Mouse (Mus musculus) thymus, postnatal 4 days (tissue): ENCODE data around the gene Esd.

Experiments
- DNase-seq: peaks from one replicate; pipeline ENCODE4 v3.0.0; 2021

Esd gene

DNA sequence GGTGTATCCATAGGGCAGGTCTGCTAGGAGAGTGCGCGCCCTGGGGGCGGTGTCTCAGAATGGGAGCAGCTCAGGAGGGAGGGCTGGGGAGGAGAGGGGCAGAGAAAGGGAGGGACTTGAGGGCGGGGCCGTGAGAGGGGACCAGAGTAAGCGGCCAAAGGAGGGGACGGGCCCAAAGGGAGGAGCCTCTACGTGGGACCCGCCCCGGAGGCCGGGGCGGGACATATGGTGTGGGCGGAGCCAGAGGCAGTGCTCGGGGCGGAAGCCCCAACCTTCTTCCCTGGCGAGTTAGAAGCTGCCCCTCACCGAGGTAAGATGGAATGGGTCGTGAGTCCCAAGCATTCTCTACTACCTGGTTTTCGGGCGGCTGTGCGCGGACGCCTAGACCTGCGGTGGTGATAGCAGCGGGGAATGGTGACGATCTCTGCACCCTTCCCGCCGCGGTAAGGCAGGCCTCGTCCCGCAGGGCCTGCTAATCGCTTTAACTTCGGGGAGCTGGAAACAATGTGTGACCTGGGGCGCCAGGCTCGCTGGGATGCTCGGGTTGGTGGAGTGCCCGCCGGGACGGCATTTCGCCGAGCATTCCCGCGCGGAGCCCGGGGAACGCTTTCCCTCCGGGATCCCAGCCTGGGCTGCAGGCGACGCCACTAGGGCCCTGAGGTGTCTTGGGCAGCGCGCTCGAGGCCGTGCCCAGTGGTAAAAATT lies at the start of gene Esd:
Esd (plus strand) TSS at position 219 of the 705 bp plus-strand sequence.
- peak; percentile 95 for DNase-seq

DNA sequence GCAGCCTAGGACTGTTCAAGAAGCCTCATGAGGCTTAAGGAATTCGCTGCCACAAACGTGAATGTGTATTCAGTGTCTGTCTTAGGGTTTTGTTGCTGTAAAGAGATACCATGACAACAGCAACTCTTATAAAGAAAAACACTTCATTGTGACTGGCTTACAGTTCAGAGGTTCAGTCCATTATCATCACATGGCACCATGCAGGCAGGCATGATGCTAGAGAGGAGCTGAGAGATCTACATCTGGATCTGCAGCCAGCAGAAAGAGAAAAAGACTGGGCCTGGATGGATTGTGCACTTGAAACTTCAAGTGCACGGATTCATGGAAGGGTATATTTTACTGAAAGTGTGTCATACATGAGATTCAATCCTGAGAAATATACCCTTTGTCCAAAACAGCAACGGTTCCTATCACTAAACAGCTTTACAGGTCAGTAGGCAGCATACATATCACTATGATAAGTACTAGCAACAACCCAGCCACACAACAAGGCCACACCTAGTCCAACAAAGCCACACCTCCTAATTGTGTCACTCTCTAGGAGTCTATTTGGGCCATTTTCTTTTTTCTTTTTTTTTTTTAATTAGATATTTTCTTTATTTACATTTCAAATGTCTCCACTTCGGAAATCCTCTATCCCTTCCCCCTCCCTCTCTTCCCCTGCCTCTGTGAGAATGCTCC lies 47.7 kb upstream of the Esd start:
- DNase-seq = no peak

DNA sequence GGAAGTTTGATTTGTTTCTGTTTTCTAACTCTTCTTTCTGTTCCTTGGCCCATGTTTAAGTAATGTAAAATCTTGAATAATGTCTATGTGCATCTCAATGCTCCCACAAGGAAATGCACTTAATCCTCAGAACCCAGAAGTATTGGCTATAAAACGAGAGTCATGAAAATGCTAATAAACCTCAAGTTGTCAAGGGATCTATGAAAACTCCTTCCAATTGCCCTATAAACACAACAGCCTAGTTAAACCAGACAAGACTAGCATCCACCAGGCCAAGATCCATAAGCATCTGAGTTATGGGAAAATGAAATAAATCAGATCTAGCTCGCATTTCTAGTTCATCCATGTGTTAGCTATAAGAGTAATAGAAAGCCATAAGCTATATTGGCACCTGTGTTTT lies 40.1 kb upstream of the Esd start:
- no peak for DNase-seq

DNA sequence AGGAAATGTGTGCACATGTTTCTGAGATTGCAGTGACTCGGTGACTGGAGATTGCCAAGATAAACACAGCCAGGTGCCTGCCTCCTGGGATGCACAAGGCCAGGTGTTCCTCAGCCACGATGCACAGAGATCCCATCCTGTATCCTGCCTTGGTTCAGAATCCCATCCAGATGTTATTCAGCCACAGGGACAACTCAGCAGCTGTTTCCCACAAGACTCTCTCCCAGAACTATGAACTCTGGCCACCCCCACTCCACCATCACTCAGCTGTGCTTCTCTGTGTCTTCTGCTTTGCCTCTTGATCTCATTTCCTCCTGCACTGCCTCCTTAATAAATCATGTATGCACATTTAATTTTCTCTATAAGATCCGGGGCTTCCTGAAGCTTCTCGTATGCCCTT lies 35.3 kb upstream of the Esd start:
- no peak for DNase-seq

DNA sequence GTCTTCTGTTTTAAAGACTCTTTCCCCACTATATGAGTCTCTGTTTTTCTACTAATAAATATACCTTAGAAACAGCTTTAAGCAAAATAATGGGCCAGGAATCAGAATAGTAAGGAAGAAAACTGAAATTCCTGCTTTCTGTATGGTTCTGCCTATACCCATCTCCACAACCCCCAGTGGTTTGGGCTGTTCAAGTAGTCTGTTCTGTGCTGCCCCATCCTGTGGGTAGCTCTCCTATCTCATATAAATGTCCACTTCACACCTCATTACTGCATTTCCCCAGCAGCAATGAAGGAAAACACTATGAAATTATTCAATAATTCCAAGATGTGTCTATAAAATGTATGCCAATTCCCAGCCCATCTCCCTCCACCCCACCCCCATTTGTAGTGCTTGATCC lies 34.7 kb upstream of the Esd start:
- no peak for DNase-seq

DNA sequence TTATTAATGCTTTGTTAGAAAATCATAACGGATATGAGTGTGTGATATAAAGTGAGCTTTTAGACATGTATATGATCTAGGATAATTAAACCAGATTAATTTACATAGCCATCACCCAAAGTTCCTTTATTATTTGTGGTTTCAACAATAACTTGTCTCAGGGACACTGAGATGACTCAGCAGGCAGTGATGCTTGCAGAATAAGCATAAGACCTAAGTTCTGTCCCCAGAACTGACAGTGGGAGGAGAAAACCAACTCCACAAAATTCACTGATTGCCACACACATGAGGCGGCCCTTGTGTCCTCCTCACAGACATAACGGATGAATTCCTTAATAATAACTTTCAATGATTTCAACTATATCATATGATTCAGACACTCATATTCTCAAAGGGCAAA lies 32.9 kb upstream of the Esd start:
- DNase-seq = no peak

DNA sequence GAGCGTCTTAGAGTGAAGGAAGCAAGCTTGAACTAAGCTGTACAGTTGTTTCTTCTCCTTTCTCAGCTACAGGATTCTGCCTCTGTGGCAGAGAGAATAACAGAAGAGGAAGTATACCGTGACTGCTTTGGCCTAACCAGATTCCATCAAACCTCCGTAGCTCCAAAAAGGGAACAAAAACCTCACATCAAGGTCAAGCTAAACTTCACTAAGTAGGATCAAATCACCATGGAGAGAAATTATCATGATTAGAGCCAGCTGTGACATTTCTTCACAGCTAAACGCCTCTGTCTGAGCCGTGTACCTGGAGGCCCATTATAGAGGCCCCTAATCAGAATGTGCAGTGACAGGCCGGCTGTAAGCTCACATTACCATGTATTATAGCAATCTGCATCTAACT lies 28.2 kb upstream of the Esd start:
- DNase-seq = no peak

DNA sequence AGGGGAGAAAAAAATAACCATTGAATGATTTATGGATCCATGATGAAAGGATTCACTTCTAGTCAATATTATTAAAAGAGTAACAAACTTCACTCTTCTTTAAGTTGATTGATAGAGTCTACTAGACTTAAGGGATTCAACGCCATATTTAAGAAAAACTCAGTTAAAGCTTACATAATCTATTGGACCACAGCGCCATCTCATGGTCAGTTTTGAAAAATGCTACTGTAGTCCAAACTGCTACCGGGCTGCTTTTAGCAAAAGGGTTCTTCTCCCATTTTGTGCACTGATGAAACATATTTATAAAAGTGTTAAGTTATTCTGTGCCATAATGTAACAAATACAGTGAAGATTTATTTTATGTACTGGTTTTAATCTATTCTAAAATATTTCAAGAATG lies 23.0 kb upstream of the Esd start:
- peak; percentile 46 for DNase-seq

DNA sequence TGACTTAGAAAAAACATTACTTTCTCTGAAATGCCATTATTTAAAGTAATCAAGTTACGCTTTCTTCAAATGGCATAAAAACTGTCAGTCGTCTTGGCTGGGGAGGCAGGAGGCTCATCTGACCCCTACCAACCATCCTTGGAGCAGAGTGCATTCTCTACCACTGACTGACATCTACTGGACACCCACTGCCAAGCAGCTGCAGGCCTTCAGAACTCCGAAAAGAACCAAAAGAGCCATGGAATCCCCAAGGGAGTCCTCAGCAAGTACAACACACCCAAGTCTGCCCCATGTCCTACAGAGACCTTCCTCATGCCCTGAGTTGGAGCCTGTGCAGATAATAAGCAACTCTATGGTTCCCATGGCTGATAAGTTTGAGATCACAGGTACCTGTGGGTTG lies 8.6 kb upstream of the Esd start:
- no peak for DNase-seq

DNA sequence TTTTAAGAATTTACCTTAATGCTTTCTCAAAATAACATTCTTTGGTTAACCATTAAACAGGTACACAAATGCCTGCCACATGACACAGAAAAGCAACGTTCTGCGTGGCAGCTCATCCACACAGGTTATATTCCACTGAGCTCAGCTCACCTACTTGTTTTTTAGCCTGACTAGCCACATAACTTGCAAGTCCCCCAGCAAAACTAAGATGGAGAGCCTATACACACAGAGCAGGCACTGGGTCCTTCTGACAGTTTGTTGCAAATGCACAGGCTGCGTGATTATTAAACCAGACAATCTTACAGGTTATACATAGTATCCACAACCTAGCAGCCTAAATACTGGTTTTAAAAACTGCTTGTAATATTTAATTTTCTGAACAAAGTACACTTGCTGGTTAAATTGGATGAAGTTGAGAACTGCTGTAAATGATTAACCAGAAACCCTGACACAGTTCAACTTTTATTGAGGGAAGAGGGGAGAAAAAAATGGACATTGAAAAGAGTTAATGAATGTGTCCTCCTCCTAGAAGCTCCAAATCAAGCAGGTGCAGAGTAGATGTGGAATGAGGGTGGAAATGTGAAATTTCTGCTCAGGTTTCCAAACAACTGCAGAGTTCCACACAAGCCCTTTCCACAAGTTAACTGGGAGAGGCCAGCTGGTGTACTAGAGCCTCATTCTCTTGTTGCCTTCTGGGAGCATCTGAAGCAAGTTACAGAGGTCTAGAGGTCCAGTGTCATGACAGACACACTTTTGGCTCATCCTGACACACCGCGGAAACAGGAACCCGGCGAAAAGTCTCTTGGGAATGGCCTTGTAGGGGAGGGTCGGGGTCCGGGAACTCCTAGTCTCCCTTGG lies 647 bp upstream of the Esd start:
- DNase-seq = no peak

DNA sequence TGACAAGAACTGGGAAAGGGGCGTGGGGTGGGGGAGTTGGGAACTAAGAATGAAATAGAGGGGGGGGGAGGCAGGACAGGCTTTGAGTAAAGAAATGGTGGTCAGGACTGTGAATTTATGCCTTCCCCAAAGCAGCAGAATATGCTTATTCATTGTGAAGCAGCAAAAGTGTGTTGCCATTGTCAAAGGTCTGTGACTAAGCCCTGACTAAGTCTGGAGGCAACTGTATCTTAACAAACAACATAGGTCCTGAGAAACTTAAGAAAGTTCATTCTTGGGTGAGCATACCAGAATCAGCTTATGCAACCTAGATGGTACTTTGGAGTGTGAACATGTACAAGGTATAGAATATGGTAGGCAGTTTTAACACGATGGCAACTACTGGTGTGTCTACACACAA lies 1.3 kb downstream of the Esd start:
- DNase-seq = no peak

DNA sequence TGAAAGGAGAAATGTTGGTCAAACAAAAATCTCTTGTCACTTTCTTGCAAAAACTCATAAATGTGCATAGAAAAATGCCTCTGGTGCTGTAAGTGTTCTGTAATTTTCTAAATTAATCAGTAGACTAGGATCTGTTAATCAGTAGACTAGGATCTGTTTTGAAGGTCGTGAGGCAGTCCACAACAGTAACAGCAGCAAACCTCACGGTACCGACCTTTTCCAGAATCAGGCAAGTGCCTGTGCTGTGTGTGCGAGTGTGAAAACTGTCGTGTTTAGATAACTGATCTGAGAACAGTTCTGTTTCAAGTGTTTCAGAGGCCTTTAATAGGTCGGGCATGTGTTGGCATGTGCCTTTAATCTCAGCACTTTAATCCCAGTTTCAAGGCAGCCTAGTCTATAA lies 3.4 kb downstream of the Esd start:
- DNase-seq = no peak

DNA sequence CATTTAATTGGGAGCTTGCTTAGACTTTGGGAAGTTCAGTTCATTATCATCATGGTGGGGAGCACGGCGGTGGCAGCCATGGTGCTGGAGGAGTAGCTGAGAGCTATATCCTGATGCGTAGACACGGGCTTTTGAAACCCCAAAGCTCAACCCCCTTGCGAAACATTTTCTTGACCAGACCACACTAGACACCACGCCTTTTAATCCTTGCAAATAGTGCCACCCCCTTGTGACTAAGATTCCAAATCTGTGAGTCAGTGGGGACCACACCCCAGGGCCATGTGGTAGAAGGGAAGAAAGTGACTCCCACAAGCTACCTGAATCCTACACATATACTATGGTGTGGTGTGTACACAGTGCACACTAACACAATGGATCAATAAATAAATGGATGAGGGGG lies 4.8 kb downstream of the Esd start:
- DNase-seq = no peak

DNA sequence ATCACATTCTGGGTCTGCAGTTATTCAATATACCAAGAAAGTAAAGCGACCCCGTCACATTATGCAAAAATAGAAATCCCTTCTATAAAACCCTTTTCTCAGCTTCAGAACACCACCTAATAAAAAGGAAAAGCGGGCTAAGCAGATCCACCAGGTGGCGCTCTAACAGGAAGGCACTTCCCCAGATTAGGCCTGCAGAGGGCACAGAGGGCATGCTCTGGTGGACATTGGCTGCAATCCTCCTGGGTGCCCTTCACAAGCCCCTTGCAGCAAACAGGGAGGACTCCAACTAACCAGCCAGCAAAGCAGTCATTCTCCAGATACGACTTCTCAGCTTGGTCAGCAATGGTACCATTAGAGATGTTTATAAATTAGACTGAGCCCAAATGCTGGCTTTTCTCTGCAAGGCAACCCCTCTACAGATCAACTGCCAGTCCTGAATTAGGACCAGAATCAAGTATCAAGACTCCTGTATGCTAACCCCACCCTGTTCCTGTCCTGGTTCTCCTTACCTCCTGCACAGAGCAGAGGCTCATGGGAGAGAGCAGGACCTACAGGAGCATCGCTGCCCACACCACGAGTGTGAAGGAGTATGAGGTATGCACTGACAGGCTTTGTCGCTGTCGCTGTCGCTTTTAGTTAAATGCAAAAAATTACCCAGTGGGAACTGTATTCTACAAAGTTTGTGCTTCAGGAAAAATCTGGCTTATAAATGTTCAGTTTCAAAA lies 32.3 kb downstream of the Esd start:
- DNase-seq = peak; percentile 92

DNA sequence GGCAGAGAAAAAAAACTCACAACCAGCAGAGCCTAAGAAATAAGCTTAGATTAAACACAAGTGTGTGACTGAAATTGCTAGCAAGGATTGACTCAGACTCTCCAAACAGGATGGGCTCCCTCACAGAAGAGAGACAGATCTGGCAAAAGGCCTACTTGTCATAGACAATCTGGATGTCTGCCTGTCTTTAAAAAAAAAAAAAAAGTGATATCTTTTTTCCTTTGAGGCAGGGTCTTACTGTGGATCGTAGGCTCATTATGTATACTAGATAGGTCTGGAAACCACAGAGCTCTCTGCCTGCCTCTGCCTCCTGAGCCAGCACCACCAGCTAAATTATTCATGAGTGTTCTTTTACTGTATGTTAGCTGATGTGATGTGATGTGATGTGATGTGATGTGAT lies 35.8 kb downstream of the Esd start:
- no peak for DNase-seq

DNA sequence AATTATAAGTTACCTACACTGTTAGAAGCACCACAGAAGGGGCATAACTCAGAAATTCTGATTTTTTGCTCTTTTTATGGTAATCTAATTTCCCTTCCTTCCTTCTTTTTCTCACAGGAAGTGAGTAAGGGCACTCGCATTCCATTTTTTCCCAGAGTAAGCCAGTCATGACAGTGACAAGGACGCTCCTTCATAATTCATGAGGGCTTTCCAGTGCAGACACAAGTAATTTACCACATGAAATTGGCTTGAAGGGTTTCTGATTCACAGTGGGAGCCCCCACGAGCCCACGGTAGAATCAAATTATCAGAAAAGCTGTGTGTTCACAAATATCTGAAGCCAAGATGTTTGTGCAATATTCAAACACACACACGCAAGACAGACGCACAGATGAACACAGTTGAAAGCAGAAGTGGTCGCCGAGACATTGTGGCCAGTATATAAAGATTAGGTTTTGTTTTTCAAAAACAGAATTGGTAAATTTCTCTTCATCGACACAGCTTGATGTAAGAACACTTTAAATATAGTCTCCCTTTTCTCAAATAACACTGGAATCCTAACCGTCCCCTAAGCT lies 42.0 kb downstream of the Esd start:
- no peak for DNase-seq

DNA sequence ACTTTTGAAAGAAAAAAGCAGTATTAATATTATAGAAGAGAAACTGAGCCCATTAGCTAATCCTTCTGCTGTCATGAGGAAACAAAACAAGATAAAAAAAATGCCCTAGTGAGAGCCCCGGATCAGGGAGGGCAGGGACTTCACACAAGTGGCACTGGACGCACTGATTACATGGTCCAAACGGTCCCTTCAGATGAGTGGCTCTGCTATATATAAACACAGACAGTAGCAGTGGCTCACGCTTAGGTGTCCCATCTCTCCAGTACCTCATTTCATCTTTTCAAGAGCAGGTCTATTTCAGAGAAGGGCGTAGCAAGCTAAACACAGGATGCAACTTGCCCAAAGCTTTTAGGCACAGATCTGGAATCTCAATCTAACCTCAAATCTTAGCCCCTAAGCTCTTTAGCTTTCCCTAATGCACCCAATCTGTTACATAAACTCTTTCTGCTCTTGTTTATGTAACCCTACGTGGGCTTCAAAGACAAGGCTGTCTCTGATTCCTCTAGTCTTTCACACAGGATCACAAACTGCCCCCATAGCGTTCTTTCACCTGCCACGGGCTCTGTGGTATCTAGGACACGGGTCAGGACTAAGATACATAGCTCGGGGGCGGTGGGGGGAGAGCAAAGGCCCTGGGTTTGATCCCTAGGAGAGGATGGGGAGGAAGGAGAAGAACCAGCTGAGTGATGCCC lies 52.3 kb downstream of the Esd start:
- no peak for DNase-seq

DNA sequence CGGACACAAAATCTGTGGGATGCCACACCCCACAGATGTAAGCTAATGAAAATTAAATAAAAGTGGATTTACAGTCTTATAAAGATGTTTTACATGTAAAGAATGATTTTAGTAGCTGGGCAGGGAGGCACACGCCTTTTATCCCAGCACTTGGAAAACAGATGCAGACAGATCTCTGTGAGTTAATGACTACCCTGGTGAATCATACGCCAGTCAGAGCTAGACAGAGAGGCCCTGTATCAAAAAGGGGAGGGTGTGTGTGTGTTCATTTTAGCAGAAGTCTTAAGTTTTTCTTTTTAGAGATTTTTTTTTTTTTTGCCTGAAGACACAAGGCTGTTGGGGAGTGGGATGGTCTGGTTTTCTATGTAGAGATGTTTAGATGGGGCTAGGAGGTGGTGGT lies 55.6 kb downstream of the Esd start:
- DNase-seq = no peak

DNA sequence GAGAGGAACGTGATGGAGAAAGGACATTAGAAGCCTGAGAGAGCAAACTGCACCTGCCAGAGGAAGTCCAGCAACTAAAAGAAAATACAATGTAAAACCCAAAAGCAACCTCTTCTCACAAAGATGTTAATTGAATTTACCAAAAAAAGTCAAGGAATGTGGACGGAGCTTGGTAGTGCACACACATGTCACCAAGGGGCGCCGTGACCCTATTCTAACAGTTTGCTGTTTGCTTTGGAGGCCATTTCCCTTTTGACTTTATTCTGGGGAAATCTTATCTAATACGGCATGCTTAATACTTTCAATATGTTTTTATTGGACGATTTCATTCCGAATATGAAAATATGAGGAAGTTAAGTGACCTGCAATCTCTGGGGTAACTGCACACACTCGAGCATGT lies 56.7 kb downstream of the Esd start:
- peak; percentile 30 for DNase-seq

DNA sequence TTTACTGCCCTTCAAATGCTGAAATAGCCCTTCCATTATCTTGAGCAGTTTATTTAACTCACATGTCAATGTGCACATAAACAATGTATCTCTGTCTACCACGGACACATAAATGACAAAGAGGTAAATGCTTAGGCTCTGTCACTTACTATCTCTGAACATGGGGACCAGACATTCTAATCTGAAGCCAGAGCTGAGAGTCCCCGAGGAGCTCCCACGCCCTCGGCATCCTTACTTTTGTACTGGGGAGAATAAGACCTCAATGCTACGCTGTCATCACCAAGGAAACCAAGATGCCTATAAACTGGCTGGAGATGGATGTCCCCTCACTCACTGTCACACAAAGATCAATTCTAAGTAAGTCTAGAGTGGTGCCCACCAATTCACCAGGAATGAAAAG lies 58.4 kb downstream of the Esd start:
- DNase-seq = no peak

DNA sequence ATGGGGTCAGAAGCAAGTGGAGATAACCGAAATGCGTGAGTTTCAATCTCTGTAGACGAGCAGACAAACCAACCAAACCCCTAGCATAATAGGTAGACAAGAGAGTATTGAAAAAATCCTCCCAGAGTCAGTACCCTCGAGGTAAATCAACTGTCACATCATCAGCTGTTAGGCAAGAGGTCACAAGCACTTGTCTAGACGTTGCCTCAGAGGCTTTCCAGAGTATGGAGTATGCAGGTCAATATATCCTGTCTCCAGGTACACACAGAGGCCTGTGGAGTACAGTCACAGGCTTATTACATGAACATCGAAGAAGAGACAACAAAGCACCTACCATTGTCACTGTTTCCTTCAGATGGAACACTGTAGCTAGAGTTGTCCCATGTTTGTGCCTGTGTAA lies 60.7 kb downstream of the Esd start:
- DNase-seq = no peak

DNA sequence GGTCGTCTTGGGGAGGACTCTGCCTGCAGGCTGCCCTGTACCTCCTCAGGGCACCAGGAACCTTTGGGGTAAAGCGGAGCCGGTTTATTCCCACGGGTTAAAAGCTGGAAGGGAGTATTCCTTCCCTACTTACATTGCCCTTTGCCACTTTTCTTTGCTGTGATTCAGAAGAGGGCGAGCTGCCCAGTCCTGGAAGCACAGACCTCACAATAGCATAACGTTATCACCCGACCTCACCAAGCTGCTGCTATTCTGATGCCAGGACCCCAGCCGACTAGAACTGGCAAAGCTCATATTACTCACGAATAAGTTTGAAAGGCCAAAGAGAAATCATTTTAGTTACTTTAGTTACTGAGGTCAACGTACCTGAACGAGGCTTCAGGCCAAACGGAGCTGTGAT lies 62.8 kb downstream of the Esd start:
- DNase-seq = no peak
